ENCODE assay signal across 15 mouse cellular contexts in the genomic region with DNA sequence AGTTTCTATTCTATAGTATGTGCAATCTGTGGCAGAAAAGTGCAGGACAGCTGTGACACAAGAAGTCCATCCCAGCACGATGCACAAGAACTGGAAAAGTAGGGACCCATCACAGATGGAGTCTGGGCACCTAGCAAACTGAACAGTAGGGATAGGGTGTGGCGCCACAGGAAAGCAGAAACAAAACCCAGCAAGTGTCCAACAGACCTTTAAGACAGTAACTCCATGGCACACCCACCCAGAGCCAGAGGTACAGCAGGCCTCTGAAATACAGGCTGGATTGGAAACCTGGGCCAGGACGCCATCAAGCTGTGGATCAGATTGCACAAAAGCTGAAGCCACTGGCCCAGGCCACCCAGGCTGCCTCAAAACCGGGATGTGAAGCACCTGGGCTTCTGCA. TPM values are rescaled to one million over a fixed set of nuclear protein-coding genes. Genes with fewer than 3 reads are reported as not detected.
DNase-seq lines count a peak whose midpoint lies in the region; ATAC-seq and TF ChIP-seq lines count a peak whose summit lies in the region.
"Had no signal": no experiment of that assay in that cellular context is flagged by ENCODE, and none has a peak within 500 bp of the region (broad histone marks: within the 10 kb centered on the region; RNA-seq: fewer than 3 reads in every experiment).

No protein-coding gene starts in this region.

- no peaks in the 10 kb centered on the region for H3K9me3 ChIP-seq in forebrain, embryonic 12.5 days
- no peaks in the 10 kb centered on the region for H3K9me3 ChIP-seq in forebrain, embryonic 13.5 days (replicated peaks)
- no peaks in the 10 kb centered on the region for H3K9me3 ChIP-seq in midbrain, embryonic 12.5 days
- no peaks in the 10 kb centered on the region for H3K9me3 ChIP-seq in midbrain, embryonic 15.5 days
- H3K9me3 ChIP-seq in hindbrain, postnatal 0 days (ENCODE audit: low read length) = no peaks in the 10 kb centered on the region
- H3K9me3 ChIP-seq in neural tube, embryonic 14.5 days (ENCODE audit: control insufficient read depth, low read length) = no peaks in the 10 kb centered on the region

- peaks cover 18% of the 10 kb centered on the region for H3K4me1 ChIP-seq in forebrain, embryonic 12.5 days
- peaks cover 14% of the 10 kb centered on the region for H3K4me1 ChIP-seq in forebrain, embryonic 13.5 days
- H3K4me1 ChIP-seq in midbrain, embryonic 12.5 days = peaks cover 10% of the 10 kb centered on the region
- peaks cover 6% of the 10 kb centered on the region; the same call in 1 of the 2 replicates for H3K4me1 ChIP-seq in midbrain, embryonic 15.5 days
- H3K4me1 ChIP-seq in hindbrain, postnatal 0 days (ENCODE audit: insufficient read depth, low read length) = peaks cover 17% of the 10 kb centered on the region
- H3K4me1 ChIP-seq in neural tube, embryonic 14.5 days (ENCODE audit: control insufficient read depth, insufficient read depth, low read length) = peaks cover 7% of the 10 kb centered on the region; the same call in 1 of the 2 replicates

- no peak for TF ChIP-seq CTCF in hindbrain, postnatal 0 days (IDR thresholded peaks at IDR 0.05; ENCODE audit: low read depth)

- H3K27ac ChIP-seq in forebrain, embryonic 12.5 days = 0 out of 2 replicates have a peak overlapping the region, but pooled peaks have one; percentile 31
- H3K27ac ChIP-seq in forebrain, embryonic 13.5 days = no peak overlapping the region; the same call in 1 of the 2 replicates
- peak overlapping the region; percentile 32; the same call in 1 of the 2 replicates for H3K27ac ChIP-seq in midbrain, embryonic 12.5 days (replicated peaks)
- H3K27ac ChIP-seq in midbrain, embryonic 15.5 days = no peak overlapping the region; the same call in 1 of the 2 replicates
- peak overlapping the region; percentile 58; the same call in 1 of the 2 replicates for H3K27ac ChIP-seq in hindbrain, postnatal 0 days
- H3K27ac ChIP-seq in neural tube, embryonic 14.5 days (ENCODE audit: low read depth, low read length) = peak overlapping the region; percentile 44; the same call in 1 of the 2 replicates
- H3K27ac ChIP-seq: heart, adult 2 months had no signal

- H3K27me3 ChIP-seq in forebrain, embryonic 12.5 days = no peaks in the 10 kb centered on the region
- H3K27me3 ChIP-seq in forebrain, embryonic 13.5 days = no peaks in the 10 kb centered on the region
- H3K27me3 ChIP-seq in midbrain, embryonic 12.5 days = no peaks in the 10 kb centered on the region
- H3K27me3 ChIP-seq in midbrain, embryonic 15.5 days (replicated peaks) = no peaks in the 10 kb centered on the region
- no peaks in the 10 kb centered on the region for H3K27me3 ChIP-seq in hindbrain, postnatal 0 days (ENCODE audit: insufficient read depth, low read length)
- no peaks in the 10 kb centered on the region for H3K27me3 ChIP-seq in neural tube, embryonic 14.5 days (ENCODE audit: control insufficient read depth, insufficient read depth, low read length)

- no peak overlapping the region for H3K9ac ChIP-seq in forebrain, embryonic 12.5 days
- no peak overlapping the region for H3K9ac ChIP-seq in forebrain, embryonic 13.5 days
- H3K9ac ChIP-seq in midbrain, embryonic 12.5 days (replicated peaks) = no peak overlapping the region; the same call in 1 of the 2 replicates
- no peak overlapping the region for H3K9ac ChIP-seq in midbrain, embryonic 15.5 days
- H3K9ac ChIP-seq in hindbrain, postnatal 0 days (replicated peaks; ENCODE audit: low read length) = no peak overlapping the region
- no peak overlapping the region for H3K9ac ChIP-seq in neural tube, embryonic 14.5 days (replicated peaks; ENCODE audit: low read depth, low read length)
- H3K9ac ChIP-seq: lung, embryonic 14.5 days had no signal

- no peak overlapping the region for H3K4me2 ChIP-seq in forebrain, embryonic 12.5 days
- no peak overlapping the region for H3K4me2 ChIP-seq in forebrain, embryonic 13.5 days
- H3K4me2 ChIP-seq in midbrain, embryonic 12.5 days (replicated peaks) = no peak overlapping the region
- no peak overlapping the region for H3K4me2 ChIP-seq in midbrain, embryonic 15.5 days
- H3K4me2 ChIP-seq in hindbrain, postnatal 0 days (ENCODE audit: low read depth, low read length) = no peak overlapping the region
- no peak overlapping the region for H3K4me2 ChIP-seq in neural tube, embryonic 14.5 days (ENCODE audit: low read depth, low read length)
- H3K4me2 ChIP-seq: lung, embryonic 14.5 days had no signal

- ATAC-seq in forebrain, embryonic 12.5 days (ENCODE audit: low FRiP score) = no peak
- no peak for ATAC-seq in forebrain, embryonic 13.5 days
- no peak for ATAC-seq in midbrain, embryonic 12.5 days (ENCODE audit: low FRiP score, low read depth)
- no peak for ATAC-seq in midbrain, embryonic 15.5 days (replicated peaks)
- ATAC-seq in hindbrain, postnatal 0 days = no peak
- ATAC-seq in neural tube, embryonic 14.5 days (ENCODE audit: low read depth) = no peak
- ATAC-seq: activated CD4-positive, CD25-positive, alpha-beta regulatory T cell, adult 4 months had no signal

- no peak overlapping the region for H3K4me3 ChIP-seq in forebrain, embryonic 12.5 days (replicated peaks)
- no peak overlapping the region for H3K4me3 ChIP-seq in forebrain, embryonic 13.5 days
- no peak overlapping the region for H3K4me3 ChIP-seq in midbrain, embryonic 12.5 days
- H3K4me3 ChIP-seq in midbrain, embryonic 15.5 days = no peak overlapping the region
- H3K4me3 ChIP-seq in hindbrain, postnatal 0 days (ENCODE audit: low read length) = no peak overlapping the region
- H3K4me3 ChIP-seq in neural tube, embryonic 14.5 days (ENCODE audit: low read depth, low read length) = no peak overlapping the region
- H3K4me3 ChIP-seq: heart, adult 2 months had no signal

- H3K36me3 ChIP-seq in forebrain, embryonic 12.5 days (replicated peaks) = no peaks in the 10 kb centered on the region
- no peaks in the 10 kb centered on the region for H3K36me3 ChIP-seq in forebrain, embryonic 13.5 days (ENCODE audit: poor library complexity, severe bottlenecking)
- H3K36me3 ChIP-seq in midbrain, embryonic 12.5 days = no peaks in the 10 kb centered on the region
- H3K36me3 ChIP-seq in midbrain, embryonic 15.5 days (replicated peaks) = no peaks in the 10 kb centered on the region
- H3K36me3 ChIP-seq in hindbrain, postnatal 0 days (ENCODE audit: insufficient read depth, low read length) = no peaks in the 10 kb centered on the region
- H3K36me3 ChIP-seq in neural tube, embryonic 14.5 days (ENCODE audit: control insufficient read depth, insufficient read depth, low read length) = no peaks in the 10 kb centered on the region

- 91% methylated on average over 4 of the region's 4 CpGs for WGBS in forebrain, embryonic 12.5 days
- WGBS in forebrain, embryonic 13.5 days = 83% methylated on average over 4 of the region's 4 CpGs
- WGBS in midbrain, embryonic 12.5 days = 77% methylated on average over 4 of the region's 4 CpGs
- WGBS in midbrain, embryonic 15.5 days = 79% methylated on average over 4 of the region's 4 CpGs
- 80% methylated on average over 4 of the region's 4 CpGs for WGBS in hindbrain, postnatal 0 days
- 79% methylated on average over 4 of the region's 4 CpGs for WGBS in neural tube, embryonic 14.5 days

- DNase-seq in hindbrain, postnatal 0 days (ENCODE audit: low spot score) = no peak
- DNase-seq in thymus, postnatal 14 days = no peak
- no peak for DNase-seq in retina, embryonic 14.5 days (ENCODE audit: low spot score)
- DNase-seq: adrenal gland, postnatal 36 days; heart, adult 2 months; heart, postnatal 10 days; lung, embryonic 14.5 days had no signal

RNA-seq across cellular contexts. Expression of gene 3110082I17Rik, which starts 17.4 kb away (rescaled TPM):
- 28.3 and 30.6 TPM in 2 replicates for polyA plus RNA-seq in forebrain, embryonic 12.5 days (2016; fragmentation: Nextera tagmentation; extraction: Ambion mirVana)
- polyA plus RNA-seq in forebrain, embryonic 13.5 days (2015; fragmentation: Nextera tagmentation; extraction: Ambion mirVana) = 26.8 and 29.0 TPM in 2 replicates
- polyA plus RNA-seq in midbrain, embryonic 12.5 days (2016; fragmentation: Nextera tagmentation; extraction: Ambion mirVana) = 27.5 and 29.3 TPM in 2 replicates
- 16.7 and 17.9 TPM in 2 replicates for polyA plus RNA-seq in midbrain, embryonic 15.5 days (2015; fragmentation: Nextera tagmentation; extraction: Ambion mirVana)
- 6.1 and 12.8 TPM in 2 replicates for total RNA-seq in hindbrain, postnatal 0 days (2014; rRNA removed)
- polyA plus RNA-seq in hindbrain, postnatal 0 days (2015; fragmentation: Nextera tagmentation; extraction: Ambion mirVana) = 17.1 and 18.2 TPM in 2 replicates
- 11.7 and 12.1 TPM in 2 replicates for polyA plus RNA-seq in neural tube, embryonic 14.5 days (2014; fragmentation: Nextera tagmentation; extraction: Ambion mirVana)

RNA-seq across cellular contexts. Expression of gene Gper1, which starts 20.0 kb away (rescaled TPM):
- 4.1 and 5.2 TPM in 2 replicates for polyA plus RNA-seq in forebrain, embryonic 12.5 days (2016; fragmentation: Nextera tagmentation; extraction: Ambion mirVana)
- polyA plus RNA-seq in forebrain, embryonic 13.5 days (2015; fragmentation: Nextera tagmentation; extraction: Ambion mirVana) = 5.3 and 5.9 TPM in 2 replicates
- polyA plus RNA-seq in midbrain, embryonic 12.5 days (2016; fragmentation: Nextera tagmentation; extraction: Ambion mirVana) = 2.3 and 3.7 TPM in 2 replicates
- polyA plus RNA-seq in midbrain, embryonic 15.5 days (2015; fragmentation: Nextera tagmentation; extraction: Ambion mirVana) = 8.2 and 9.5 TPM in 2 replicates
- total RNA-seq in hindbrain, postnatal 0 days (2014; rRNA removed) = 5.8 and 9.6 TPM in 2 replicates
- 5.6 and 6.2 TPM in 2 replicates for polyA plus RNA-seq in hindbrain, postnatal 0 days (2015; fragmentation: Nextera tagmentation; extraction: Ambion mirVana)
- polyA plus RNA-seq in neural tube, embryonic 14.5 days (2014; fragmentation: Nextera tagmentation; extraction: Ambion mirVana) = 6.2 and 9.5 TPM in 2 replicates
- total RNA-seq: liver, adult 2 months; megakaryocyte progenitor cell, adult 5-6 weeks had no signal
- polyA plus RNA-seq: activated CD4-positive, CD25-positive, alpha-beta regulatory T cell, adult 4 months had no signal

RNA-seq across cellular contexts. Expression of gene C130050O18Rik, which starts 37.9 kb away (rescaled TPM):
- 0.10 and 0.22 TPM in 2 replicates for polyA plus RNA-seq in forebrain, embryonic 12.5 days (2016; fragmentation: Nextera tagmentation; extraction: Ambion mirVana)
- polyA plus RNA-seq in forebrain, embryonic 13.5 days (2015; fragmentation: Nextera tagmentation; extraction: Ambion mirVana) = 0.11 and 0.18 TPM in 2 replicates
- 0.22 and 0.36 TPM in 2 replicates for polyA plus RNA-seq in midbrain, embryonic 12.5 days (2016; fragmentation: Nextera tagmentation; extraction: Ambion mirVana)
- polyA plus RNA-seq in midbrain, embryonic 15.5 days (2015; fragmentation: Nextera tagmentation; extraction: Ambion mirVana) = 0.18 and 0.33 TPM in 2 replicates
- 1.1 TPM in 1 of 2 replicates, not detected in the other for total RNA-seq in hindbrain, postnatal 0 days (2014; rRNA removed)
- polyA plus RNA-seq in hindbrain, postnatal 0 days (2015; fragmentation: Nextera tagmentation; extraction: Ambion mirVana) = 0.34 TPM in 1 of 2 replicates, not detected in the other
- polyA plus RNA-seq in neural tube, embryonic 14.5 days (2014; fragmentation: Nextera tagmentation; extraction: Ambion mirVana) = 0.17 and 0.23 TPM in 2 replicates
- polyA plus RNA-seq: activated CD4-positive, CD25-positive, alpha-beta regulatory T cell, adult 4 months had no signal

RNA-seq across cellular contexts. Expression of gene Zfand2a, which starts 41.4 kb away (rescaled TPM):
- 10.4 and 12.9 TPM in 2 replicates for polyA plus RNA-seq in forebrain, embryonic 12.5 days (2016; fragmentation: Nextera tagmentation; extraction: Ambion mirVana)
- 8.9 and 9.5 TPM in 2 replicates for polyA plus RNA-seq in forebrain, embryonic 13.5 days (2015; fragmentation: Nextera tagmentation; extraction: Ambion mirVana)
- 11.5 and 13.1 TPM in 2 replicates for polyA plus RNA-seq in midbrain, embryonic 12.5 days (2016; fragmentation: Nextera tagmentation; extraction: Ambion mirVana)
- 22.7 and 24.2 TPM in 2 replicates for polyA plus RNA-seq in midbrain, embryonic 15.5 days (2015; fragmentation: Nextera tagmentation; extraction: Ambion mirVana)
- total RNA-seq in hindbrain, postnatal 0 days (2014; rRNA removed) = 55.2 and 61.1 TPM in 2 replicates
- 19.4 and 26.2 TPM in 2 replicates for polyA plus RNA-seq in hindbrain, postnatal 0 days (2015; fragmentation: Nextera tagmentation; extraction: Ambion mirVana)
- 13.3 and 15.2 TPM in 2 replicates for polyA plus RNA-seq in neural tube, embryonic 14.5 days (2014; fragmentation: Nextera tagmentation; extraction: Ambion mirVana)

Comparison
In these comparisons a context has a peak if more than half of its experiments do, and no peak if none do; other contexts are left out.
1. H3K27ac ChIP-seq: peak in forebrain, embryonic 12.5 days (single experiment), midbrain, embryonic 12.5 days (single experiment), hindbrain, postnatal 0 days (single experiment) and neural tube, embryonic 14.5 days (single experiment); none in forebrain, embryonic 13.5 days (single experiment) and midbrain, embryonic 15.5 days (single experiment).